Mouse (Mus musculus) kidney, adult 2 months (tissue): ENCODE measurements around the gene Tbx6.

Source experiments
- CTCF ChIP-seq: fragments of 200-500 bp; conservative IDR thresholded peaks from 2 replicates; pipeline ENCODE4 v1.5.1; 2011; ENCODE audit warnings: low read depth, mild to moderate bottlenecking, control low read depth, low read length, moderate library complexity, mixed read lengths; ENCODE audit not compliant: insufficient read depth, insufficient read length
- POLR2A ChIP-seq: fragments of 200-500 bp; IDR thresholded peaks from one replicate; pipeline ENCODE4 v1.6.1; 2011; ENCODE audit warnings: low read depth, low read length, control low read depth

DNA sequence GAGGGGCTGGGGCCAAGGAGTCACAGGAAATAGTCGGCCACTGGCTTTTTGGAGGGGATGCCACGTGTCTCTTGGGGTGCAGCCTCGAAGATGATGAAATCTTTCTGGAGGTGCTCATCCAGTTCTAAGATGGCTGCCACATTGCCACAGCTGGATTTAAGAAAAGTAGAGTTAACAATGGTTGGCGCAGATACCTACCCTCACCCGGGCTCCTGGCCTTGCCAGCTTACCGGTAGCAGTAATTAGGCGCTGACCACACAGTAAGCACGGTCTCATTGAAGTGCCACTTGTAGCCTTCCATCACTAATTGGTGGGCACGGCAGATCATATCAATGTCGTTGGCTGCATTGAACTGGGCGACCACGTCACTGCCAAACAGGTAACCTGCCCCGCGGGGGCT is 4.9 kb downstream of the Tbx6 start:
- TF ChIP-seq POLR2A: no peak
- TF ChIP-seq CTCF: no peak
